Mouse (Mus musculus): Measurements from ENCODE around the gene Ildr1. TPM values are rescaled to one million over a fixed set of nuclear protein-coding genes. Genes with fewer than 3 reads are reported as not detected.

Gene Ildr1
- polyA plus RNA-seq, 1 experiment from 2014 or later: 8.3 TPM

GRCm38 (mm10) chr16:36711760-36712159 is 18.0 kb downstream of the Ildr1 start:
- Histone ChIP-seq H3K4me2 (ENCODE audit: low read depth, low read length) (no peak overlapping the region), H3K27me3 (ENCODE audit: control insufficient read depth, insufficient read depth, low read length) (no peaks in the 10 kb centered on the region), H3K9me3 (replicated peaks; ENCODE audit: control insufficient read depth, low read length) (no peaks in the 10 kb centered on the region), H3K9ac (ENCODE audit: low read length) (no peak overlapping the region), H3K4me3 (replicated peaks; ENCODE audit: low read length) (no peak overlapping the region), H3K4me1 (ENCODE audit: control insufficient read depth, insufficient read depth, low read length) (peaks cover 6% of the 10 kb centered on the region; the same call in 1 of the 2 replicates), H3K27ac (ENCODE audit: low read length) (no peak overlapping the region), H3K36me3 (ENCODE audit: control insufficient read depth, insufficient read depth, low read length) (no peaks in the 10 kb centered on the region)
- no peak for ATAC-seq (ENCODE audit: insufficient read depth, low FRiP score)
- 77% methylated on average over 12 of the region's 12 CpGs for WGBS

DNA sequence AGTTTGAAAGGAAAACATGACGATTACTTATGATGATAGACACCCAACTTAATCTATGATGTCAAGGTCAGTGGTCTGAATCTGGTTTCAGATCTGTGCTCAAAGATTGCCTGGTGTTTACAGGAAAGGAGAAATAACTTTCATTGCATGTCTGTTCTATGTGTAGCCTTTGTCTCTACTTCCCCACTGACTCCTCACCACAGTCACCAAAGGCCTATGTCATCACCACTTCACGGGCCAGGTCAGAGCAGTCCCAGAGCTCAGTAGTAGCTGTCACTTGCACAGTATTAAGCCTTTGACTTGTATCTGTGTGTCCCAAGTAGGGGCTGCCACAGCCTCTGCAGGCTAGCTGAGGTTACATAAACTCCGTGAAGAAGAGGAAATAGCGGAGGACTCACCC is 23.7 kb downstream of the Ildr1 start:
- H3K9ac ChIP-seq (ENCODE audit: low read length): no peak overlapping the region
- no peaks in the 10 kb centered on the region for H3K27me3 ChIP-seq (ENCODE audit: control insufficient read depth, insufficient read depth, low read length)
- no peak overlapping the region for H3K4me2 ChIP-seq (ENCODE audit: low read depth, low read length)
- H3K9me3 ChIP-seq (replicated peaks; ENCODE audit: control insufficient read depth, low read length): no peaks in the 10 kb centered on the region
- no peaks in the 10 kb centered on the region for H3K4me1 ChIP-seq (ENCODE audit: control insufficient read depth, insufficient read depth, low read length)
- no peak overlapping the region for H3K27ac ChIP-seq (ENCODE audit: low read length)
- WGBS: 85% methylated on average over 4 of the region's 4 CpGs
- no peak overlapping the region for H3K4me3 ChIP-seq (replicated peaks; ENCODE audit: low read length)
- no peaks in the 10 kb centered on the region for H3K36me3 ChIP-seq (ENCODE audit: control insufficient read depth, insufficient read depth, low read length)
- ATAC-seq (ENCODE audit: insufficient read depth, low FRiP score): no peak

DNA sequence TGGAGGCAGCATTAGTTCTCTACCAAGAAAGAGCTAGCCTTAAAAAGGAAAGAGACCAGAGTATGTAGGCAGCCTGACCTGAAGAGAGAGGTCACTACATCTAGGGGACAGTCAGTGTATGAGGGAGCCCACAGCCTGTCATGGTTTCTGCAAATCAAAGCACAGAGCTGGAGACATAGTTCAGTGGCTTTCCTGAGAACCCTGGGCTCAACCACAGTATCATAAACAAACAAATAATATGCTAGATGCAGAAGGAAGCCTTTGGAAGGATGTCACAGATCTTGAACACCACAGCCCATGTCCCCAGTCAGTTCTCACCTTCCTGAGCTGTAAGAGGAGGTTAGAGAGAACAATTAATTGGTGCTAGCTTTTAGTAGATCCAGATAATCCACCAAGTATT is 24.9 kb downstream of the Ildr1 start:
- no peak for ATAC-seq (ENCODE audit: insufficient read depth, low FRiP score)
- H3K4me3 ChIP-seq (replicated peaks; ENCODE audit: low read length): no peak overlapping the region

DNA sequence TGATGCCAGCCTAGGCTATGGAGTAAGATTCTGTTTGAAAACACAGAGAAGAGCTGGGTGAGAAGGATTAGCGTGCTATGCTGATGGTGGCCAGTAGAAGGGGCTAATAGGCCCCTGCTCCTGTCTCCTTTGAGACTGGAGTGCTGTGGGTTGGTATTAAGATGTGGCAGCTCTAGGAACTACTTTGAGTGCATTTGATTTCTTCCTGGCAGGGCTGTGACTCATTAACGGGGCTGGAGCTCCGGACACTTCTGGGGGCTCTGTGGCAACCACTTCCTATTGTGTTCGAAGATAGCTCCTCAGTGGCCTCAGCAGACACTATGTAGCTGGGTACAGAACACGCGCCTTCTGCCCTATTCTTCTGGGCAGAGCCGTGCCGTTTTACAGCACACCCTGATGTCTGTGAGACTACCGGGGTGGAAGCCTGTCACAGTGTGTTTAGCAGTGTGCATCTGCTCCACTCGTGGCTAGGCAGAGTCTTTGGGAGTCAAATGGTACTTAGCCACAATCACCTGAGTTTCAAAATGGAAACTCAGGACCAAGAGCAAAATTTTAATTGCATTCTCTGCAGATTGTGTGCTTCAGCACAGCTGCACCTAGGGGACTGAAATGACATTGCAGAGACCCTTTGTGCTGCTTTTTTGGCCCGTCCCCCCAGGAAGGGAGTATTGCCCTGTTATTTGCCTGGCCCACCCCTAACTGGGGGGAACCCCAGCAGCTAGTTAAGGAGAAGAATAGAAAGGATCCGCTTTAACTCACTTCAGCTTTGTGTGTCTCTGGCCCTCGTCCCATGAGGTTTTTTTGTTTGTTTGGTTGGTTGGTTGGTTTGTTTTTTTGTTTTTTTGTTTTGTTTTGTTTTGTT is 26.6 kb downstream of the Ildr1 start:
- Histone ChIP-seq H3K36me3 (ENCODE audit: control insufficient read depth, insufficient read depth, low read length) (no peaks in the 10 kb centered on the region), H3K27me3 (ENCODE audit: control insufficient read depth, insufficient read depth, low read length) (no peaks in the 10 kb centered on the region), H3K4me2 (ENCODE audit: low read depth, low read length) (no peak overlapping the region), H3K4me3 (replicated peaks; ENCODE audit: low read length) (no peak overlapping the region), H3K9ac (ENCODE audit: low read length) (no peak overlapping the region), H3K4me1 (ENCODE audit: control insufficient read depth, insufficient read depth, low read length) (no peaks in the 10 kb centered on the region), H3K27ac (ENCODE audit: low read length) (no peak overlapping the region), H3K9me3 (replicated peaks; ENCODE audit: control insufficient read depth, low read length) (no peaks in the 10 kb centered on the region)
- 67% methylated on average over 13 of the region's 13 CpGs for WGBS
- ATAC-seq (ENCODE audit: insufficient read depth, low FRiP score): no peak

More for the DNA sequence above, 24.9 kb downstream of the Ildr1 start:
- no peak overlapping the region for H3K9ac ChIP-seq (ENCODE audit: low read length)
- H3K4me2 ChIP-seq (ENCODE audit: low read depth, low read length): no peak overlapping the region
- no peaks in the 10 kb centered on the region for H3K9me3 ChIP-seq (replicated peaks; ENCODE audit: control insufficient read depth, low read length)
- H3K4me1 ChIP-seq (ENCODE audit: control insufficient read depth, insufficient read depth, low read length): no peaks in the 10 kb centered on the region
- H3K27me3 ChIP-seq (ENCODE audit: control insufficient read depth, insufficient read depth, low read length): no peaks in the 10 kb centered on the region
- H3K36me3 ChIP-seq (ENCODE audit: control insufficient read depth, insufficient read depth, low read length): no peaks in the 10 kb centered on the region
- H3K27ac ChIP-seq (ENCODE audit: low read length): no peak overlapping the region

GRCm38 (mm10) chr16:36722739-36723138 is 29.0 kb downstream of the Ildr1 start:
- H3K27ac ChIP-seq (ENCODE audit: low read length): no peak overlapping the region
- no peaks in the 10 kb centered on the region for H3K36me3 ChIP-seq (ENCODE audit: control insufficient read depth, insufficient read depth, low read length)
- H3K4me1 ChIP-seq (ENCODE audit: control insufficient read depth, insufficient read depth, low read length): no peaks in the 10 kb centered on the region
- 42% methylated on average over 4 of the region's 4 CpGs for WGBS
- ATAC-seq (ENCODE audit: insufficient read depth, low FRiP score): no peak
- H3K9ac ChIP-seq (ENCODE audit: low read length): no peak overlapping the region
- no peak overlapping the region for H3K4me2 ChIP-seq (ENCODE audit: low read depth, low read length)
- H3K9me3 ChIP-seq (replicated peaks; ENCODE audit: control insufficient read depth, low read length): no peaks in the 10 kb centered on the region
- no peaks in the 10 kb centered on the region for H3K27me3 ChIP-seq (ENCODE audit: control insufficient read depth, insufficient read depth, low read length)
- no peak overlapping the region for H3K4me3 ChIP-seq (replicated peaks; ENCODE audit: low read length)

DNA sequence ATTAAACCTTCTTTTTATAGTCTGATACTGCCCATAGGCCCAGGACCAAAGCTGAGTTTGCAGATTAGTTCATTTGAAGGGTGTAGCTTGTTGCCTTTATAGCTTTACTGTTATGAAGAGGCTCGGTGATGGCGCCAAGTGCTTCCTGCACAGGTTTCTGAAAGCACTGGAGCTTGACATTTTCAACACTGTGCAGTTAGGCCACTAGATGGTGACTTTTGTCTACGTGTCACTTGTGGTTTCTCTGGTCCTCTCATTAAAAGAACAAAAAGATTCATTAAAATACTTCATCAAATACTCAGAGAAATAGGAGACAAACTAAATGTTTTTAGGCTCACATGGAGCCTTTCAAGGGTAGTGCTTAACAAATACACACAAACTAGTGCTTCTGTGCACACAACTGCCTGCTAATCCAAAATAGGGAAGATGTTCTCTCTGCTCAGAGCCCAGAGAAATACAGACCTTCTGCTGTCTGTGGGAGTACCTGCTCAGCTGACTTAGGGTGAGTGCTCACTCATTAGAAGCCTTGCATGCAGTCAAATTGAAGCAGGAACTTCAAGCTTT is 30.2 kb downstream of the Ildr1 start:
- no peaks in the 10 kb centered on the region for H3K4me1 ChIP-seq (ENCODE audit: control insufficient read depth, insufficient read depth, low read length)
- H3K27ac ChIP-seq (ENCODE audit: low read length): no peak overlapping the region
- ATAC-seq (ENCODE audit: insufficient read depth, low FRiP score): no peak
- H3K36me3 ChIP-seq (ENCODE audit: control insufficient read depth, insufficient read depth, low read length): no peaks in the 10 kb centered on the region
- 76% methylated on average over 3 of the region's 3 CpGs for WGBS
- H3K27me3 ChIP-seq (ENCODE audit: control insufficient read depth, insufficient read depth, low read length): no peaks in the 10 kb centered on the region
- H3K4me3 ChIP-seq (replicated peaks; ENCODE audit: low read length): no peak overlapping the region
- no peaks in the 10 kb centered on the region for H3K9me3 ChIP-seq (replicated peaks; ENCODE audit: control insufficient read depth, low read length)
- no peak overlapping the region for H3K9ac ChIP-seq (ENCODE audit: low read length)
- H3K4me2 ChIP-seq (ENCODE audit: low read depth, low read length): no peak overlapping the region

DNA sequence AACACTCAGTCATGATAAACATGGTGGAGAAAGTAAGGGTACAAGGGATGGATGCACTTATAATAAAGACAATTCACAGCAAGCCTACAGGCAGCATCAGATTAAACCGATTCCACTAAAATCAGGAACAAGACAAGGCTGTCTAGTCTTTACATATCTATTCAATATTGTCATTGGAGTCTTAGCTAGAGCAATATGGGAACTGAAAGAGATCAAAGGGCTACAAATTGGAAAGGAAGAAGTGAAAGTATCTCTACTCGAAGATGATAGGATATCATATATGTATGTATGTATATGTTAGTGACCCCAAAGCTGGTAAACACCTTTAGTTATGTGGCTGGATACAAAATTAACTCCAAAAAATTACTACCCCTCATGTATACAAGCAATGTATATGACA is 35.2 kb downstream of the Ildr1 start:
- WGBS: 91% methylated on average over 2 of the region's 2 CpGs

DNA sequence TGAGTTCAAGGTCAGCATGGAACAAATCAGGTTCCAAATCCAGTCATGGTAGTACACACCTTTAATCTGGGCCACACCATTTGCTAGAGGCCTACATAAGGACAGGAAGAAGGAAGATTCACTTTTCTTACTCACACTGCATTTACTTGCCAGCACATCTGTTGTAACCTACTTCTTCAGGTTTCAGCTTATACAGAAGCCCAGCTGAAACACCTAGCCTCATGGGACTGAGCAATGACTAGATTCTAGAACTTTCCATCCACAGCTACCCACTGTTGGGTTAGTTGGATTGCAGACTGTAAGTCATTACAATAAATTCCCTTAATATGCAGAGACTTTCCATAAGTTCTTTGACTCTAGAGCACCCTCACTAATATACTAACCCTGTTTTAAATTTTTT is 38.8 kb downstream of the Ildr1 start:
- no peak overlapping the region for H3K27ac ChIP-seq (ENCODE audit: low read length)
- H3K9ac ChIP-seq (ENCODE audit: low read length): no peak overlapping the region
- no peak overlapping the region for H3K4me3 ChIP-seq (replicated peaks; ENCODE audit: low read length)
- H3K4me1 ChIP-seq (ENCODE audit: control insufficient read depth, insufficient read depth, low read length): no peaks in the 10 kb centered on the region
- ATAC-seq (ENCODE audit: insufficient read depth, low FRiP score): no peak
- H3K27me3 ChIP-seq (ENCODE audit: control insufficient read depth, insufficient read depth, low read length): no peaks in the 10 kb centered on the region
- H3K36me3 ChIP-seq (ENCODE audit: control insufficient read depth, insufficient read depth, low read length): no peaks in the 10 kb centered on the region
- H3K4me2 ChIP-seq (ENCODE audit: low read depth, low read length): no peak overlapping the region
- no peaks in the 10 kb centered on the region for H3K9me3 ChIP-seq (replicated peaks; ENCODE audit: control insufficient read depth, low read length)

More for the DNA sequence above, 35.2 kb downstream of the Ildr1 start:
- H3K36me3 ChIP-seq (ENCODE audit: control insufficient read depth, insufficient read depth, low read length): no peaks in the 10 kb centered on the region
- no peaks in the 10 kb centered on the region for H3K4me1 ChIP-seq (ENCODE audit: control insufficient read depth, insufficient read depth, low read length)
- H3K27me3 ChIP-seq (ENCODE audit: control insufficient read depth, insufficient read depth, low read length): no peaks in the 10 kb centered on the region
- H3K9ac ChIP-seq (ENCODE audit: low read length): no peak overlapping the region
- no peak for ATAC-seq (ENCODE audit: insufficient read depth, low FRiP score)
- H3K4me2 ChIP-seq (ENCODE audit: low read depth, low read length): no peak overlapping the region
- H3K27ac ChIP-seq (ENCODE audit: low read length): no peak overlapping the region
- no peaks in the 10 kb centered on the region for H3K9me3 ChIP-seq (replicated peaks; ENCODE audit: control insufficient read depth, low read length)
- H3K4me3 ChIP-seq (replicated peaks; ENCODE audit: low read length): no peak overlapping the region

DNA sequence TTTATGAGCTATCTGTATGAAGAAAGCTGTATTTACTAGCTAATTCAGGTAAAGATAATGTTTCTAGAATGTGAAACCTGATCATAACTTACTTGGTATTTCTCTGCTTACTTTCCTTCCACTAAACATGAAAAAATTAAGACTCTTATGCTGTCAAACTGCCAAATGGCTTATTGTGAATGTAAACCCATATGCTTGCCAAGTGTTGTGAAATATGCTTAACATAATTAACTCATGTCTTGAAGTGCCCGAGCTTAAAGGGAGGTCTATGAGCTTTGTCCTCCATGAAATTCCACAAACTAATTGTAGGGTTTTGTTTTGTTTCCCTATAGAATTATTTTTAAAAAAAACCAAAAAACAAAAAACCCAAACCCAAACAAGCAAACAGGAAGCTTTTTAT is 40.0 kb downstream of the Ildr1 start:
- no peak overlapping the region for H3K9ac ChIP-seq (ENCODE audit: low read length)
- H3K27me3 ChIP-seq (ENCODE audit: control insufficient read depth, insufficient read depth, low read length): no peaks in the 10 kb centered on the region
- H3K36me3 ChIP-seq (ENCODE audit: control insufficient read depth, insufficient read depth, low read length): no peaks in the 10 kb centered on the region
- H3K4me3 ChIP-seq (replicated peaks; ENCODE audit: low read length): no peak overlapping the region
- no peak overlapping the region for H3K27ac ChIP-seq (ENCODE audit: low read length)
- no peak overlapping the region for H3K4me2 ChIP-seq (ENCODE audit: low read depth, low read length)
- no peaks in the 10 kb centered on the region for H3K4me1 ChIP-seq (ENCODE audit: control insufficient read depth, insufficient read depth, low read length)
- no peak for ATAC-seq (ENCODE audit: insufficient read depth, low FRiP score)
- no peaks in the 10 kb centered on the region for H3K9me3 ChIP-seq (replicated peaks; ENCODE audit: control insufficient read depth, low read length)
- 33% methylated on average over 1 of the region's 1 CpGs for WGBS

All from stomach, embryonic 16.5 days (tissue).